Mouse (Mus musculus): ENCODE measurements at regions not wholly inside any gene's neighbourhood (a gene's known extent, or its start where the extent isn't known, plus 50 kb on each side); places are given as distances from the start of the nearest gene placed in this dataset.

DNA sequence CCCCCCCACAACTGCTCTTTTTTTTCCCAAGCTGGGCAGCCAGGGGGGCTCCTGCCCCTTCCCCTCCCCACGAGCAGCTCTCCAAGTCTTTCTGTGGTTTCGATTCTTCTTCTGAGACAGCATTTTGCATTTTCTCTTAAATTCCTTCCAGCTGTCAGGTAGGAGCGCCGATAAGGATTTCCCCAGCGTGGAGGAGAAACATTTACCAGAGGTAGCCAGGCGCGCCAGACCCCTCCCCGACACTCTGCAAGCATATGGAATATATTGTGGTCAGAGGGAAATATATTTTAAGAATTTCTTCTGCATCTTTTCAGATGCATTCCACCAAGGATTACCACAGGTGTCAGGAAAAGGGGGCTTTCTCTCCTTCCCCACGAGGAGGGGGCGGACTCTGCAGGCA, 111.9 kb downstream of the Tbx5 start:
- DNase-seq (ENCODE audit: low read depth): no peak
- TF ChIP-seq CTCF (IDR thresholded peaks at IDR 0.05; ENCODE audit: borderline replicate concordance, extremely low read depth, insufficient read depth, insufficient read length): no peak
- no peak for TF ChIP-seq POLR2A (IDR thresholded peaks at IDR 0.05; ENCODE audit: borderline replicate concordance, extremely low read depth, insufficient read depth, insufficient read length, poor library complexity, severe bottlenecking)

DNA sequence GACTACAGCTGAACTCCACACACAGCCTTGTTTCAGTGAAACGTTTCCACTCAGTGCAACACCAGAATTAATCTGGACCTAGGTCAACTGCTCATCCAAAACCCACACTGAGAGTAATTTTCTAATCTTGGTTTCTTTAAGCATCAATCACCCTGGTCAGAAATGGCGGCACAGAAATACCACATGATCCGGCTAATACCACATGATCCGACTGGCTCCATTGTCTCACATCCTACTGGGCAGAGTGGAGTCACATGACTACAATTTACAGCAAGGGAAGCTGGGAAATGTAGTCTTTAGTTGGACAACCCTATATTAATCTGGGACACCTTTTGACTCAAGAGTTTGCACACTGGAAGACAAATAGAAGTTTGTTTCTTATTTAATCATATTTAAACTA, 115.9 kb downstream of the Tbx5 start:
- TF ChIP-seq CTCF (IDR thresholded peaks at IDR 0.05; ENCODE audit: borderline replicate concordance, extremely low read depth, insufficient read depth, insufficient read length) (no peak), POLR2A (IDR thresholded peaks at IDR 0.05; ENCODE audit: borderline replicate concordance, extremely low read depth, insufficient read depth, insufficient read length, poor library complexity, severe bottlenecking) (no peak)
- DNase-seq (ENCODE audit: low read depth): peak; percentile 82

DNA sequence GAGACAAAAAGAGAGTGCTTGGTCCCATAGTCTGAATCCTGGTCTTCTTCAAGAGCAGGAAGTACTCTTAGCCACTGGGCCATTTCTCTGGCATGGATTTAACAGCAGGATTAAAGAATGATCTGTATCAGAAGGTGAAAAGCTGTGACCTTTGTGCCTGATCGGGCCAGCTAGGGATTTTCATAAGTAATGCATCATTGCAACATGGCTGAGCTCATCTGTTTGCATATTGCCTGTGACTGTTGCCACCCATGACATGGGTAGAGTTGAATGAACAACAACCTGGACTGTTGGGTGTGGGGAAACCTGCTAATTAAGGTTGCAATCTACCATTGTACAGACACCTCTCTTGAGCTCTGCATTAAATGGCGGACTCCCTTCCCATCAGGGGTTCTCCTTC, 119.6 kb downstream of the Tbx5 start:
- TF ChIP-seq POLR2A (IDR thresholded peaks at IDR 0.05; ENCODE audit: borderline replicate concordance, extremely low read depth, insufficient read depth, insufficient read length, poor library complexity, severe bottlenecking): no peak
- TF ChIP-seq CTCF (IDR thresholded peaks at IDR 0.05; ENCODE audit: borderline replicate concordance, extremely low read depth, insufficient read depth, insufficient read length): no peak
- DNase-seq (ENCODE audit: low read depth): no peak

DNA sequence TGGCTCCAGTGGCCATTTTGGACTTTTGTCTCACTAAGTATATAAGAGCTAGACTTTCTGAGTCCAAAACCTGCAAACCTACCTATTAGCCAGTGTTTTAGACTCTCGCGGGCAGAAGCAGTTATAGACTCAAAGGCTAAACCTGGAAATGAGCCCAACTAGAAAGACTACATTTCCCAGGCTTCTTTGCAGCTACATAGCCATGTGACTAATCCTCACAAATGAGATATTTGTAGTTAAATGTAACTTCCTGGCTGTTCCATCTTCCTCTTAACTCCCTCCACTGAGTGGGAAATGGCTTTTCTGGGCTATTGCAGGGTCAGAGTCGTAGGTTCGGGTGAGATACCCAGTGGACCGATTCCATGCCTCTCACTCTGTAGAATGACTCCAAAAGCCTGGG, 120.7 kb downstream of the Tbx5 start:
- DNase-seq (ENCODE audit: low read depth): peak; percentile 67
- TF ChIP-seq CTCF (IDR thresholded peaks at IDR 0.05; ENCODE audit: borderline replicate concordance, extremely low read depth, insufficient read depth, insufficient read length): no peak

DNA sequence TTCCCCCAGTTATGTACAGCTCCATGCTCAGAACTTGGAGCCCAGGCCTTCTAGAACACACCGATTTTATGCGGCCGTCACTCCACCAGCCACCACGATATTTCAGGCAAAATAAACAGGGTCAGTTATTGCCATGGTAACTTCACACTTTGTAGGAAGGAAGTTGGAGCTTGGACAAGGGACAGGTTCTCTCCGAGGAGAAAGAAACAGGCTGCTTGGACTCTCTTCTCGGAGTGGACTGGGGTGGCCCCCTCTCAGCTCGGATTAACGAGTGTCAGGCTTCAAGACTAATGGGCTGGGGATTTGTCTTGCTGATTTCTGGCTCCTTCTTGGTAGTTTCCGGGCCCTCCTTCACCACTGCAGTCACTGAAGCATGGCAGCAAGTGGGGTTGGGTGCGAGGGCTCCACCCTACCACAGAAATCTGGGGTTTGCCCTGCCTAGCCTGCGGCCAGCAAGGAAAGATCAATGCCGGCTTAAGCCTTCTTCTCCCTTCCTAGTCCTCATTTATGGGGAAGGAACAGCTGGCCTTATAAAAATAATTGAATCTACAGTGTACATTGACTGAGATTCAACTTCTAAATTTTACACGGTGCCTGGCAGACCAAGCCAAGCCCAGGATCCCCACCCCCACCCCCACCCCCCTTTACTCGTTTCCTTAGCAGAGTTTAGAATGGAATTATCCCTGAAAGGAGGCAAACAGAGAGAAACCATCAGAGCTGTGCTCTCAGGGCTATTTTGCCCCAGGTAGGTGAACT, 121.5 kb downstream of the Tbx5 start:
- TF ChIP-seq CTCF (IDR thresholded peaks at IDR 0.05; ENCODE audit: borderline replicate concordance, extremely low read depth, insufficient read depth, insufficient read length) (no peak), POLR2A (IDR thresholded peaks at IDR 0.05; ENCODE audit: borderline replicate concordance, extremely low read depth, insufficient read depth, insufficient read length, poor library complexity, severe bottlenecking) (no peak)
- DNase-seq (ENCODE audit: low read depth): no peak

DNA sequence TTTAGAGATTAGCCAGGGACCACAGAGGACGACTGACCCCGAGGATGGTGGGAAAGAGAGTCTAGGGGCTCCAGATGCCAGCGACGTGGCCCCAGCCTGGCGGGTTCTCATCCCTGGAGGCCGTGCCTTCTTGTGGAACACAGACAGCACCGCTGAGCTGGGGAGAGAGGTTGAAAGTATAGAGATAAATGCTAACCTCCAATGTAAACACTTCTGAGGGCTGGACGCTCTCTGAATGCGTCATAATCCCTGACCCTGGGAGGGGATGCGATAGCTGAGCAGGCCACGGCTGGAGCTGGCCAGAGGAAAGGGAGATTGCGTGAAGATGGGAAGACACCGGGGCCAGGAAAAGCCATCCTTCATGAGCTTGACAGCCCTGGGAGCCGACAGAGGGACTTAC, 126.5 kb downstream of the Tbx5 start:
- no peak for TF ChIP-seq CTCF (IDR thresholded peaks at IDR 0.05; ENCODE audit: borderline replicate concordance, extremely low read depth, insufficient read depth, insufficient read length)
- no peak for TF ChIP-seq POLR2A (IDR thresholded peaks at IDR 0.05; ENCODE audit: borderline replicate concordance, extremely low read depth, insufficient read depth, insufficient read length, poor library complexity, severe bottlenecking)
- no peak for DNase-seq (ENCODE audit: low read depth)

DNA sequence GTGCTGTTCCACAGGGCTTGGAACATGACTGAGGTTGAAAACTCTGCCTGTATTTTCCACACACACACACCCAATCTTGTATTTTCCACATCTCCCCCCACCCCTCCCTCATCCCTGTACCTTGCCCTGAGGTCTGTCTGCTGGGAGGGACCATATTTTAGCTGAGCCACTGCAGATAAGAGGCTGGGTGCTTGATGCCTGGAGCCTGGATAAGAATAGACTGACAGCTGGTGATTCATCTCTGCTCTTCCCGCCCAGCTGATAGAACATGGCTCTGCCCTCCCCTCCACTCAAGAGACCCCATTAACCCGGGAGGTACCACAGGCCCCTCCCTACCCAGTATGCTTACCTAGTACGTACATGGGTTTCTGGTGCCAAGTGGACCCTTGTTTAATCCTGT, 132.3 kb downstream of the Tbx5 start:
- DNase-seq (ENCODE audit: low read depth): no peak
- no peak for TF ChIP-seq CTCF (IDR thresholded peaks at IDR 0.05; ENCODE audit: borderline replicate concordance, extremely low read depth, insufficient read depth, insufficient read length)
- TF ChIP-seq POLR2A (IDR thresholded peaks at IDR 0.05; ENCODE audit: borderline replicate concordance, extremely low read depth, insufficient read depth, insufficient read length, poor library complexity, severe bottlenecking): no peak

DNA sequence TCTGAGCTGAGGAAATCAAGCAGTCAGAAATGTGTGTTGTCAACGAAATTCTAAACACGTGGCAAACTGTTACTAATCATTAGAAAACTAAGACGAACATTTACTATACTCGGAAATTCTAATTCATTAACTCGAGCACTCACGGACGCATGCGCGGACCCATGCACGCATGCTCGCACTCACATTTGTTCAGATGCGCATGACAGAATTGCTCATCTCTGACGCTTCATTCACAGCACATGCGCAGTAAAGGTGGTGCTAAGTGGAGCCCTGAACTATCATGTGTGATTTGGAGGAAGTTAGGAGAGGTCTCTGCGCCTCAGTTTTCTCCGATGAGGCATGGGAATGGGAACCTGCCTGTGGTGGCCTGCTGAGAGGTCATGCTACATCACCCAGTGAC, 138.8 kb downstream of the Tbx5 start:
- peak; percentile 27 for DNase-seq (ENCODE audit: low read depth)
- TF ChIP-seq CTCF (IDR thresholded peaks at IDR 0.05; ENCODE audit: borderline replicate concordance, extremely low read depth, insufficient read depth, insufficient read length) (no peak), POLR2A (IDR thresholded peaks at IDR 0.05; ENCODE audit: borderline replicate concordance, extremely low read depth, insufficient read depth, insufficient read length, poor library complexity, severe bottlenecking) (no peak)

DNA sequence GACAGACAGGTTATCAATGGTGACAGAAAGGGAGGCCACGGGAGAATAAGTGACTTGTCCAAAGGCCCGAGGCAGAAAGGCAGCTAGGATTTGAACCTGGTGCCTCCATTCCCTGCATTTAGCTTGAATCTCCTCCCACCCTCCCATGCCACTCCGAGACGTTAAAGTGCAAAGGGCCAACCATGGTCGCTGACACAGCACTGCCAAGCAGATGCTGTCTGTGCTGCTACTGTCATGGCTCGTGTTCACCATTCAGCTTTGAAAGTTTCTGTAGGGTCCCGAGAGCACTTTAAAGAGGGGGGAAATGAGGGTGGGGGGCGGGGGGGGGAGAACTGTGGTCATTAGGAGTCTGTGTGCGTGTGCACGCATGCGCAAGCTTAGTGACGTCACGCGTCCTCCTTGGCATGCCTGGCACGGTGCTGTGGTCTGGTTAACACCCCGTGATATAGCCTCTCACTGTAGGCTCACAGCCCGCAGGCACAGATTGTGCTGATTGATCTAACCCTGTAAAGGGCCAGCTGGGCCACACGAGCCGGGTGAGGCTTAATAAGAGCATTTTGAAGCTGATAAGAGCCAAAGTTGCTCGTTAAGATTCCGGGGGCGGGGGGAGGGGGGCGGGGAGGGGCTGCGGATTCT, 140.5 kb downstream of the Tbx5 start:
- DNase-seq (ENCODE audit: low read depth): peak; percentile 74
- no peak for TF ChIP-seq POLR2A (IDR thresholded peaks at IDR 0.05; ENCODE audit: borderline replicate concordance, extremely low read depth, insufficient read depth, insufficient read length, poor library complexity, severe bottlenecking)
- TF ChIP-seq CTCF (IDR thresholded peaks at IDR 0.05; ENCODE audit: borderline replicate concordance, extremely low read depth, insufficient read depth, insufficient read length): no peak

DNA sequence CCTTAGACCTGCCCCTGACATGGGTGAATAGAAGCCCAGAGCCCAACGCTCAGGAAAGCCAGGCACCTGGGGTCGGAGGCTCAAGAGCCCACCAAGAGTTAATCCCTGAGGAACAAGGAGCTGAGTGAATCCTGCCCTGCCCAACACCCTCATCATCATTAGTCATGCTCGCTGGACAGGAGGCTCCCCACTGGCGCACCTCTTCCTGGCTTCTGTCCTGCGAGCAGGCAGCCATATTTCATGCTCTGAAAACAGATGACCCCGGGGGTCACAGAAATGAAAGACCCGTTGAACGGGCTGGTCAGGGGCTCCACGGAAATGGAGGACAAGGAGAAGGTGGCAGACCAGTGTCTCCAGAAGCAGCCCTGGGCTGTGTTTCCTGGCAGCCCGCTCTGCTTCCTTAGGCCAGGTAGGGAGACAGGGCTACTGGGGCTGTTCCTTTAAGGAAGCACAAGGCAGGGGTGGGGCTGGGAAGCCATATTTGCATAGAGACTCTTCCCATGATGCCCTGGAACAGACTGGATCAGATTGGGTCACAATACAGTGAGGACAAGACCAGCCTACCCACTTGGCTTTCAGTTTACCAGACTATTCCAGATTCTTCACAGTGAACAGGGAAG, 138.1 kb upstream of the Rbm19 start:
- TF ChIP-seq POLR2A (IDR thresholded peaks at IDR 0.05; ENCODE audit: borderline replicate concordance, extremely low read depth, insufficient read depth, insufficient read length, poor library complexity, severe bottlenecking) (no peak), CTCF (IDR thresholded peaks at IDR 0.05; ENCODE audit: borderline replicate concordance, extremely low read depth, insufficient read depth, insufficient read length) (no peak)
- no peak for DNase-seq (ENCODE audit: low read depth)

DNA sequence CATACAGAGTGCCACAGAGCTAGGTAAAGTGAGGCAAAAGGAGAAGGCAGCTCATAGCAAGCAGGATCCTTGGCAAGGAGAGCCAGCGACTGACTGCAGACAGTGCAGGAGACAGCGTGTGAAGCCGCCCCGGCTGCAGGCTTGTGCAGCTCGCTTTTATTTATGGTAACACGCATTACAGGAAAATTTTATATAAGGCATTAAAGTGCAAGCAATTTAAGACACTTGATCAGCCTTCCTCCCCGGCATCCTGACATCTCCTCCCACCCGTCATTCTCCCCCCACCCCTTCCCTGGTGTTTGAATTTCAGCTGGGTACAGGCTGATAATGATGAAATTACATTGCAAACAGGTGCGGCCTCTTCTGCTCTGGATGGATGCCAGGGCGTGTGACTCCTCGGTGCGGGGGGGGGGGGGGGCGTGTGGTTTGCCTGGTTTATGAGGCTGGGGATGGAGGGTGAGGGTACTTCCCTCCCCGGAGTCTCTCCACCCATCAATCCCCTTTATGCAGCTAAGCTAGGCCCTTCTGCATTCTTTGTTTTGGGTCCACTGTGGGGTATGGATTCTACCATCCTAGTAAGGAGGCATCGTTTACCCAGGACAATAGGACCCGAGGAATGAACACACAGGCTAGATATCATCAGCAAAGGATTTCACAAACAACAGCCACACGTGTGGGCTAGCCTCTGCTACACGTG, 135.0 kb upstream of the Rbm19 start:
- TF ChIP-seq CTCF (IDR thresholded peaks at IDR 0.05; ENCODE audit: borderline replicate concordance, extremely low read depth, insufficient read depth, insufficient read length) (no peak), POLR2A (IDR thresholded peaks at IDR 0.05; ENCODE audit: borderline replicate concordance, extremely low read depth, insufficient read depth, insufficient read length, poor library complexity, severe bottlenecking) (no peak)
- peak; percentile 79 for DNase-seq (ENCODE audit: low read depth)
